Mouse (Mus musculus) small intestine, adult 2 months (tissue): ENCODE data around the gene Plekhs1.

ENCODE experiments used
- CTCF ChIP-seq: fragments of 200-500 bp; IDR thresholded peaks from 2 replicates; pipeline ENCODE4 v1.5.1; 2012; ENCODE audit warnings: low read depth, mild to moderate bottlenecking, control low read depth, inconsistent platforms, low read length, moderate library complexity, mixed read lengths; ENCODE audit not compliant: insufficient replicate concordance, insufficient read length; ENCODE audit errors: extremely low read depth
- POLR2A ChIP-seq: fragments of 200-500 bp; IDR thresholded peaks from 2 replicates; pipeline ENCODE4 v1.6.1; 2012; ENCODE audit warnings: low read depth, mild to moderate bottlenecking, control low read depth, inconsistent platforms, low read length, moderate library complexity

GRCm38 (mm10) chr19:56443445-56443844, 18.0 kb upstream of the Plekhs1 start:
- TF ChIP-seq POLR2A (no peak), CTCF (no peak)
